Mouse (Mus musculus): ENCODE measurements at regions not wholly inside any gene's neighbourhood (a gene's known extent, or its start where the extent isn't known, plus 50 kb on each side); places are given as distances from the start of the nearest gene placed in this dataset.
"Not testable (repeated sequence)": the region's sequence is repeated elsewhere in the genome, so short reads cannot be mapped to it uniquely, and the experiment has no call there.

DNA sequence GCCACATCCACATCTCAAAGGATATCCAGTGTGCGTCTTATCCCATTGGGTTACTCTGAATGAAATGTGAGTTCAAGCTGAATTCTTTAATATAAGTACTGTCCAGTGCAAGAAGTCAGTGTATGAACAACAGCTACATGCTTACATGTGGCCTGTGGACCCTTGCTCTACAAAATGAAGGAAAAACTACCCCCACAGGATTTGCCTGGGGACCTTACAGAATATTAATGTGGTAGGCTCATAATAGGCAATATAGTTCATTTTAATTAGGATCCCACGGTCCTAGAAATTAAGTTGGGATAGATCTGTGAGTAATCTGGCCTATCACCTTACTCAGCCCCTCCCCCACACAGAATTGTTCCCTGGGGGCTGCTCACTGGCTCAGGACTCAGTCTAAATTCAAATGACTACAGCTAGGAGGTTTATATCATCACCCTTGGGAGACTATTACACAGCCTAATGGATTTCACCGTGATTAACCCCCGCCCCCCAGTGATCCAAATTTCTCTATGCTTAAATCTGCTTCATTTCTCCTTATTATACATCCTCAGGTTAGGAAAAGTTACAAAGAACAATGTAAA, 145.4 kb upstream of the 1700025G04Rik start:
- H3K27me3 ChIP-seq = no peaks in the 10 kb centered on the region
- no peak overlapping the region for H3K27ac ChIP-seq (replicated peaks)
- no peaks in the 10 kb centered on the region for H3K36me3 ChIP-seq
- H3K4me2 ChIP-seq (replicated peaks) = no peak overlapping the region
- H3K9me3 ChIP-seq = no peaks in the 10 kb centered on the region
- H3K9ac ChIP-seq (replicated peaks) = no peak overlapping the region
- no peaks in the 10 kb centered on the region for H3K4me1 ChIP-seq
- WGBS = 87% methylated on average over 4 of the region's 4 CpGs
- no peak overlapping the region for H3K4me3 ChIP-seq
- ATAC-seq (replicated peaks) = no peak

DNA sequence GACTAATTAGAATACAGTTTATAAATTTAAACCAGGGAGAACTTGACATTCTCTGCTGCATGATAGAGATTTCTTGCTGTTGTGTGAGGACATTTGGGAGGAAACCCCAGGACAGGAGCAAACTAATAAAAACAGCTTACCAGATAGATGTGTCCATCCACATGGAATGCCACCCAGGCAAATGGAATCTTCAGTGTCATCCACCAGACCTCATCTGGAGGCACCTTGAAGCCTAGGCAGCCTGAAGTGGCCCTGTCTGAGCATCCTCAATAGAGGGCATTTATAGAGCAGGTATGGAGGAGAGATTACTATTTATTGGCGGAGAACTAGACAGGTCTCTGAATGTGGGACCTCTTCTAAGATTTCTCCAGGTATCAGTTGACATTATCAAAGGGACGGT, 144.8 kb upstream of the 1700025G04Rik start:
- Histone ChIP-seq H3K4me1 (no peaks in the 10 kb centered on the region), H3K4me2 (replicated peaks) (no peak overlapping the region), H3K27ac (replicated peaks) (no peak overlapping the region), H3K9ac (replicated peaks) (no peak overlapping the region), H3K27me3 (no peaks in the 10 kb centered on the region), H3K36me3 (no peaks in the 10 kb centered on the region), H3K9me3 (no peaks in the 10 kb centered on the region), H3K4me3 (no peak overlapping the region)
- WGBS = 98% methylated on average over 2 of the region's 2 CpGs
- ATAC-seq (replicated peaks) = no peak

DNA sequence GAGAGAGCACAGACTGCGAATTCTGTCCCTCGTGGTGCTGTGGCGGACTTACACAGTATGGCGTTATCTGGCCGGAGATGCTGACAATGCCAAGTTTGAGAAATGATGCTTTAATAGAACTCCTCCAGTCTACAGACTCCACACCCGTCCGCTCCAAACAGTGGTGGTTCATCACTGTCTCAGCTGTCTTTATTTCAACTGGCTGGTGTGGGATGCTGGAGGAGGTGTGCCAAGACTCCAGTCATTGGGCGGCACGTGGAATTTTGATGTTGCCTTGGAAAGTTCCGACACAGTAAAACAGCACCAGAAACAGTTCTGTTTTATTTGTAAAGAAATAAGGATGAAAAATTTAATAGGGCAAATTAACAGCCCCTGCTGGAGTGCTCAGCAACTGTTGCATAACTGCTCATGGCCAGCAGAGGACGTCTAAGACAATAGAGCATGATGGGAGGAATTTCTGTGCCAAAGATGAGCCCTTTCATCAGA, 141.8 kb upstream of the 1700025G04Rik start:
- Histone ChIP-seq H3K36me3 (no peaks in the 10 kb centered on the region), H3K9me3 (no peaks in the 10 kb centered on the region), H3K27me3 (no peaks in the 10 kb centered on the region), H3K4me2 (replicated peaks) (no peak overlapping the region), H3K27ac (replicated peaks) (no peak overlapping the region), H3K4me1 (no peaks in the 10 kb centered on the region), H3K9ac (replicated peaks) (no peak overlapping the region), H3K4me3 (no peak overlapping the region)
- 77% methylated on average over 11 of the region's 11 CpGs for whole genome bisulfite sequencing
- ATAC-seq (replicated peaks) = no peak

DNA sequence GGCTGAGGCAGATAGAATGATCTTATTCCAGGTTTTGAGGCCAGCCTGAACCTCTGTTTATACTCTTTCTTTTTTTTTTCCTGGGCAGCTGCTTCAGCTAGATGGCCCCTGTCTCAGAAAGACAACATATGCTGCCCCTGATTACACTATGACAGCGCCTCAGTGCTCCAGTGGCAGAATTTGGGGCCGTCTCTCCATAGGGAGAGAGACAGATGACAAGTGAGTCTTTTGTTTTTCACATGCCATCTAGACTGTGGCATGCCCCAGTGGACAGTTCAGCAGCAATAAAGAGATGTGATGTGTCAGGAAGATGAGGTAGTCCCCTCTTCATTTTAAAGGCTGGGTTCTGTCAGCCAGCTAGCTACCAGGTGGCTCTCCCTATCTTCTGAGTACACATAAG, 139.8 kb upstream of the 1700025G04Rik start:
- H3K9ac ChIP-seq (replicated peaks) = no peak overlapping the region
- no peak for ATAC-seq (replicated peaks)
- no peaks in the 10 kb centered on the region for H3K9me3 ChIP-seq
- 72% methylated on average over 2 of the region's 2 CpGs for WGBS
- no peaks in the 10 kb centered on the region for H3K4me1 ChIP-seq
- H3K4me2 ChIP-seq (replicated peaks) = no peak overlapping the region
- no peak overlapping the region for H3K27ac ChIP-seq (replicated peaks)
- H3K27me3 ChIP-seq = no peaks in the 10 kb centered on the region
- H3K4me3 ChIP-seq = no peak overlapping the region
- no peaks in the 10 kb centered on the region for H3K36me3 ChIP-seq

DNA sequence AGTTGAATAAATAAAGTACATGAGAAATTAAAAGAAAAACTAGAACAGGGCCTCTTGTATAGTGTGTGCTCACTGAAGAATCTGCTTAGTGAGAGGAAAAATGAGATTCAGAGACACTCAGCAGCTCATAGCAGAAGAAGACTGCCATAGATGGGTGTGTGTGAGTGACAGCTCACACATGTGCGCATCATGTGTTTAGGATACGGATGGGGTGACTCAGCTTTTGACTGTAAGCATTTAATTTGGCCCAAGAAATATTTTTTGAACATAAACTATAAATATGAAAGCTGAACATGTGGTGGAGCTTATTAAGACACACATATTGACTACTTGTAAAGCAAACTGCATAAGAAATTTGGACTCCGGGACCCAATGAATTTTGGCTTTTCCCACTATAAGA, 136.1 kb upstream of the 1700025G04Rik start:
- H3K36me3 ChIP-seq = no peaks in the 10 kb centered on the region
- H3K4me3 ChIP-seq = no peak overlapping the region
- WGBS = 86% methylated on average over 3 of the region's 3 CpGs
- ATAC-seq (replicated peaks) = no peak
- no peaks in the 10 kb centered on the region for H3K9me3 ChIP-seq
- H3K27me3 ChIP-seq = no peaks in the 10 kb centered on the region
- H3K9ac ChIP-seq (replicated peaks) = no peak overlapping the region
- no peak overlapping the region for H3K4me2 ChIP-seq (replicated peaks)
- H3K4me1 ChIP-seq = no peaks in the 10 kb centered on the region
- no peak overlapping the region for H3K27ac ChIP-seq (replicated peaks)

DNA sequence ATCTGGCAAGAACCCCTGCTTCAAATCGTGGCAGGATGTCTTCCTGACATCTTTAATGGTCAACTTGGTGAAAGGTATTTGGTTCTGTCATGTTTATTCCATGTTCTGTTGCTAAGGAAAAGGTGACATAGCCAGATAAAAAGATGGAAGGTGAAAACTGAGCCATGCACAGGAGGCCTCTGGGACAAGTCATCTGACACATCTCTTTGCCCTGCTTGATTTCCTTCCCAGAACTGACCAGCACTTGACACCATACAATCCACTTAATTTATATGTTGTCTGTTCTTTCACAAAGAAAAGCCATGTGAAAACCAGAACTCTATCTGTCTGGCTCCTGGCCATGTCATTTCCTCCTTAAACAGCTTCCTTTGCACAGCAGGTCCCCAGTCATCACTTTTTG, 133.7 kb upstream of the 1700025G04Rik start:
- Histone ChIP-seq H3K9ac (replicated peaks) (no peak overlapping the region), H3K27ac (replicated peaks) (no peak overlapping the region), H3K4me3 (no peak overlapping the region), H3K27me3 (no peaks in the 10 kb centered on the region), H3K4me2 (replicated peaks) (no peak overlapping the region), H3K9me3 (no peaks in the 10 kb centered on the region), H3K36me3 (no peaks in the 10 kb centered on the region), H3K4me1 (no peaks in the 10 kb centered on the region)
- WGBS = 70% methylated on average over 1 of the region's 1 CpGs
- no peak for ATAC-seq (replicated peaks)

DNA sequence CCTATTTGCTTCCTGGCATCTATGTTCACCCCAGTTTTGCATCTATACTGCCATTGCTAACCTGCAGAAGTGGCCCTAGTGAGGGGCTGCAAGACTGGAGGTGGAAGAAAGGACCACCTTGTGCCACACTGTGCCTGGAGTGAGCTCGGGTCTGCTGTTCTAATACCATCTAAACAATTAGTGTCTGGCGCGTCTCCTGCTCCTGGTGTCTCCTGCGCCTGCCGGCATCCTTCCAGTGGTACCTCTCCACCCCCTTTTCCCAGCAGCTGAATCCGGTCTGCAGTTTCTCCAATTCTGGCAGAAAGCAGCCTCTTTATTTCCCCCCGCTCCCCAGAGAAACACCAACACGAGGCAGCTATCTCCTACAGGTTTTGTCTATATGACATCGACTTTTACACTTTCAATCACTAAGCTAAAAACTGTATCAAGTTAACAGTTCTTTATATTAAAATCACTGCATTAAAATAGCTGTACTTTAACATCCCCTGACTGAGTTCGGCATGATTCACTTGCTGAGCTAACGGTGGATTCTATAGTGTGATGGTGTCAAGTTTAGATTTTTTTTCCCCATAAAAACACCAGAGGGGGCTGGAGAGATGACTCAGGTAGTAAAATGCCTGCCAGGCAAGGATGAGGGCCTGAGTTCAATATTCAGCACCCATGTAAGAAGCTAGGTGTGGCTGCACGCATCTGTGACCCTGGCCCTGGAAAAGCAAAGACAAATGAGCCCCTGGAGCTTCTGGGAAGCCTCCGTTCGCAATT, 131.1 kb upstream of the 1700025G04Rik start:
- no peaks in the 10 kb centered on the region for H3K9me3 ChIP-seq
- WGBS = 79% methylated on average over 14 of the region's 14 CpGs
- no peak overlapping the region for H3K27ac ChIP-seq (replicated peaks)
- H3K4me3 ChIP-seq = no peak overlapping the region
- no peak overlapping the region for H3K4me2 ChIP-seq (replicated peaks)
- ATAC-seq (replicated peaks) = no peak
- H3K36me3 ChIP-seq = no peaks in the 10 kb centered on the region
- no peaks in the 10 kb centered on the region; the same call in 1 of the 2 replicates for H3K4me1 ChIP-seq
- H3K9ac ChIP-seq (replicated peaks) = no peak overlapping the region
- H3K27me3 ChIP-seq = no peaks in the 10 kb centered on the region

DNA sequence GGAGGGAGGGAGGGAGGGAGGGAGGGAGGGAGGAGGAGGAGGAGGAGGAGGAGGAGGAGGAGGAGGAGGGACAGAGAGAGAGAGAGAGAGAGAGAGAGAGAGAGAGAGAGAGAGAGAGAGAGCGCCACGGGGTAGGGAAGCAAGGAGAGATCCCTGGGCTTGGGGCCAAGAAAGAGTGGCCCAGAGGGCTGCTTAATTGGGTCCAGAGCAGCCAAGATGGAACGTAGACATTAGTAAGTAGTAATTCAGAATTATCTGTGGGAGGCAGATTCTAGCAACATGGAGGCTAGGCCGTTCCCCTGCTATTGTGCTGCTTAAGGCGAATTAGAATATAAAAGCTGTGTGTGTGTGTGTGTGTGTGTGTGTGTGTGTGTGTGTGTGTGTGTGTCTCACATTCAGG, 129.8 kb upstream of the 1700025G04Rik start:
- not testable (repeated sequence) for H3K4me1 ChIP-seq; H3K27ac ChIP-seq (replicated peaks); ATAC-seq (replicated peaks); H3K4me2 ChIP-seq (replicated peaks); H3K9me3 ChIP-seq; H3K4me3 ChIP-seq; H3K9ac ChIP-seq (replicated peaks); H3K27me3 ChIP-seq; H3K36me3 ChIP-seq
- WGBS = 16% methylated on average over 5 of the region's 5 CpGs

DNA sequence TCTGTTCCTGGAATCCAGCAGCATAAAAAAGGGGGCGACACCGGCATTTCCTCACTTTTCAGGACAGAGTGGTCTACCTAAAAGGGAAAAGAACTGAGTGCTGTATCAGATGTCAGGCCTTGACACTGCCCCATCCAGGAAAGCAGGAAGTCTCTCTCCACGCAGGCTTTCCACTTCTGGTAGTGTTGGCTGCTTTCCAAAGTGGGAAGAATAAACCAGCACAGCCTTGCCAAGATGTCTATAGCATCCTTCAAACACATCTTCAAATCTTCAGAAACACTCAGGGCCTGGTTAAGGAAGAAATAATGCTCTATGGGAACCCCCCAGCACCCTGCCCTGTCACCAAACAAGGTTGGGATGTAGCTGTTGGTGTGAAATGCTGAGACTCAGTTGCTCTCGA, 127.5 kb upstream of the 1700025G04Rik start:
- no peaks in the 10 kb centered on the region for H3K27me3 ChIP-seq
- H3K36me3 ChIP-seq = no peaks in the 10 kb centered on the region
- no peak overlapping the region for H3K27ac ChIP-seq (replicated peaks)
- no peak overlapping the region for H3K4me2 ChIP-seq (replicated peaks)
- no peak for ATAC-seq (replicated peaks)
- no peaks in the 10 kb centered on the region for H3K9me3 ChIP-seq
- 69% methylated on average over 4 of the region's 4 CpGs for WGBS
- H3K4me1 ChIP-seq = no peaks in the 10 kb centered on the region; the same call in 1 of the 2 replicates
- H3K9ac ChIP-seq (replicated peaks) = no peak overlapping the region
- no peak overlapping the region for H3K4me3 ChIP-seq

DNA sequence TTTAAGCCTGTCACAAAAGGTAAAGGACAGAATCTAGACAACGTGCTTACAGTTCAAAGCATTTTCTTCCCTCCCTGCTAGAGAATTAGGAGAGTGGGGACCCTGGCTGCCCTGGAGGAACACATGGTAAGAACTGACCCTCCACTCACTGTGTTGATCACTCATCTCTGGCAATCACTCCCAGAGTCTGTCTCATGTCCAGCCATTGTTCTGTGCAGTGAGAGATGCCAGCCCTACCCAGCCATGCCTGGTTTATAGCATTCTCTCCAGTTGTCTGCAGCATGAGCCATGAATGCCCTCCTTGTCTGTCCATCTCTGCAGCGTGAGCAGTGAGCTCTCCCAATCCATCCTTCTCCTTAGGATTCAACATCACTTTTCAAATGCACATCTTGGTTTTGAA, 124.5 kb upstream of the 1700025G04Rik start:
- no peak for ATAC-seq (replicated peaks)
- Histone ChIP-seq H3K4me2 (replicated peaks) (no peak overlapping the region), H3K27me3 (no peaks in the 10 kb centered on the region), H3K36me3 (no peaks in the 10 kb centered on the region), H3K4me1 (no peaks in the 10 kb centered on the region; the same call in 1 of the 2 replicates), H3K9ac (replicated peaks) (no peak overlapping the region), H3K27ac (replicated peaks) (no peak overlapping the region), H3K9me3 (no peaks in the 10 kb centered on the region), H3K4me3 (no peak overlapping the region)
- 76% methylated on average over 2 of the region's 2 CpGs for WGBS

DNA sequence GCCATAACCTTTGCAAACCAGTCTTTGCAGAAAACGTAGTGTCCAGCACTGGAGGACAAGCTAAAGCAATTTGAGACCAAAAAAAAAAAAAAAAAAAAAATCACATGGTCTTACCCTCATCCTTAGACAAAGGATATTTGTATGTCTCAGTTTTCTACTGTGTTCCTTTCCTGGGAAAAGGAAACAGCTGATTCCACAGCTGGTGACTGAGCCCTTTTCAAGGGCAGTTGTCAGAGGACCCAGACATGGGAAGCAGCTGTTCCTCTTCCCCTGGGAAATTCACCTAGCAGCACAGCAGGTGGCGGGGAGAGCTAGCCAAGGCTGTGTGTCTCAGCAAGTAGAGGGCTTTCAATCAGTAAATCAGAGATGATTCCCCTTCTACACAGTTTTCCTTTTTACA, 113.3 kb upstream of the 1700025G04Rik start:
- H3K36me3 ChIP-seq = no peaks in the 10 kb centered on the region
- no peak for ATAC-seq (replicated peaks)
- no peak overlapping the region for H3K9ac ChIP-seq (replicated peaks)
- H3K4me1 ChIP-seq = no peaks in the 10 kb centered on the region
- no peaks in the 10 kb centered on the region for H3K9me3 ChIP-seq
- H3K27ac ChIP-seq (replicated peaks) = no peak overlapping the region
- no peak overlapping the region for H3K4me3 ChIP-seq
- H3K4me2 ChIP-seq (replicated peaks) = no peak overlapping the region
- 71% methylated on average over 2 of the region's 2 CpGs for WGBS
- no peaks in the 10 kb centered on the region for H3K27me3 ChIP-seq

DNA sequence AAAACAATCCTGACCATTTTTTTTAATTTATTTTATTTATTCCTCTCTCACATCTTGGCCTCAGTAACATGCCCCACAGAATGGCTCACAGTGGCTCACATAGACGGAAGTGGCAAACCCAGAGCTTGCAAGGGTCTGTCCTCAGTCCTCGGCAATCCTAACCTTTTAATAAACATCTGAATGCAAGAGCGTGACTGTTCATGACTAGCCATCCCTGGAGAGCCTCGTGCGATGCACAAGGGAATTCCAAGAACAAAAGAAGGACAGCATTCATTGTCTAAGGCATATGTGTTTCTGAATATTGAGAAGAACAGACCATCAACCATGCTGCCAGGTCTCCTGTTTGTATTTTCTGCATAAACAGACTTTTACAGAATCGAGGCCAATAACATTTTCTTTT, 98.8 kb upstream of the 1700025G04Rik start:
- Histone ChIP-seq H3K4me1 (no peaks in the 10 kb centered on the region; the same call in 1 of the 2 replicates), H3K36me3 (no peaks in the 10 kb centered on the region), H3K9ac (replicated peaks) (no peak overlapping the region), H3K4me2 (replicated peaks) (no peak overlapping the region), H3K4me3 (no peak overlapping the region), H3K27ac (replicated peaks) (no peak overlapping the region), H3K9me3 (no peaks in the 10 kb centered on the region), H3K27me3 (no peaks in the 10 kb centered on the region)
- no peak for ATAC-seq (replicated peaks)
- 72% methylated on average over 6 of the region's 6 CpGs for WGBS

DNA sequence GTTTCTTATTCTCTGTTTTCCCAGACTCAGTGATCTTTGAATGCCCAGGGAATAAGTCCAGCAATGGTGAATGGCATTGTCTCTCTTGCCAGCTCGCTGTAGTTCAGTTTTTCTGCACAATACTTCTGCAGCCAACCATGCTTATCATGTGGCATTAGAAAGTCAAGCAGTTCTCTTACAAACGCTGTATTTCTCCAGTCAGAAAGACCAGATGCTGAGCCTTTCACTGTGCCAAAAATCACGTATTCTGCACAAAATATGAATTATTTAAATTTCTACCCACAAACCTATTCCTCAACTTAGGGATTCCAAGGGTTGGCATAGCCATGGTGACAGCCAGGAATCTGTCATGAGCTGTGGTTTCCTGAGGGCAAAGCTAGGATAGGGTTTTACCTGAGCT, 95.0 kb upstream of the 1700025G04Rik start:
- Histone ChIP-seq H3K4me1 (no peaks in the 10 kb centered on the region; the same call in 1 of the 2 replicates), H3K4me3 (no peak overlapping the region), H3K27me3 (no peaks in the 10 kb centered on the region), H3K9ac (replicated peaks) (no peak overlapping the region), H3K36me3 (no peaks in the 10 kb centered on the region), H3K27ac (replicated peaks) (peak overlapping the region; percentile 49), H3K4me2 (replicated peaks) (no peak overlapping the region), H3K9me3 (no peaks in the 10 kb centered on the region)
- WGBS = 55% methylated on average over 3 of the region's 3 CpGs
- ATAC-seq (replicated peaks) = peak; percentile 55
